In genomic region chr9:32032521-32033185, GRCm38 (mm10) we compare ENCODE assay signal across 8 mouse cellular contexts.
DNase-seq lines count a peak whose midpoint lies in the region; ATAC-seq and TF ChIP-seq lines count a peak whose summit lies in the region.

No protein-coding gene starts in this region.

- no peaks in the 10 kb centered on the region for H3K36me3 ChIP-seq in embryonic facial prominence, embryonic 11.5 days (replicated peaks; ENCODE audit: control insufficient read depth, insufficient read depth, low read depth, low read length)
- H3K36me3 ChIP-seq in heart, adult 2 months (ENCODE audit: control insufficient read depth, insufficient read depth, low read length) = peaks cover 2% of the 10 kb centered on the region; the same call in 1 of the 2 replicates
- H3K36me3 ChIP-seq in liver, embryonic 14.5 days (replicated peaks; ENCODE audit: control insufficient read depth, insufficient read depth, low read depth) = no peaks in the 10 kb centered on the region
- no peaks in the 10 kb centered on the region for H3K36me3 ChIP-seq in neural tube, embryonic 12.5 days

- no peak for TF ChIP-seq POLR2A in heart, adult 2 months (IDR thresholded peaks at IDR 0.05; ENCODE audit: insufficient read depth, low read depth, low read length)

- H3K27me3 ChIP-seq in embryonic facial prominence, embryonic 11.5 days (ENCODE audit: control insufficient read depth, insufficient read depth, low read length) = no peaks in the 10 kb centered on the region
- no peaks in the 10 kb centered on the region for H3K27me3 ChIP-seq in heart, adult 2 months (ENCODE audit: control insufficient read depth, insufficient read depth, low read length)
- H3K27me3 ChIP-seq in liver, embryonic 14.5 days (ENCODE audit: control insufficient read depth, insufficient read depth, low read length) = peaks cover 37% of the 10 kb centered on the region
- H3K27me3 ChIP-seq in neural tube, embryonic 12.5 days (replicated peaks) = no peaks in the 10 kb centered on the region

- H3K9ac ChIP-seq in embryonic facial prominence, embryonic 11.5 days (replicated peaks; ENCODE audit: low read length) = peak overlapping the region; percentile 89
- peak overlapping the region; percentile 91 for H3K9ac ChIP-seq in heart, adult 2 months (ENCODE audit: low read depth, low read length)
- H3K9ac ChIP-seq in liver, embryonic 14.5 days (replicated peaks) = no peak overlapping the region; the same call in 1 of the 2 replicates
- peak overlapping the region; percentile 89 for H3K9ac ChIP-seq in neural tube, embryonic 12.5 days

- no peaks in the 10 kb centered on the region for H3K4me1 ChIP-seq in embryonic facial prominence, embryonic 11.5 days (ENCODE audit: control insufficient read depth, insufficient read depth, low read length)
- peaks cover 8% of the 10 kb centered on the region for H3K4me1 ChIP-seq in heart, adult 2 months (ENCODE audit: control insufficient read depth, insufficient read depth, low read length)
- H3K4me1 ChIP-seq in liver, embryonic 14.5 days (replicated peaks; ENCODE audit: control insufficient read depth in 2 of 2, insufficient read depth in 2 of 2, low read length in 1 of 2) = no peaks in the 10 kb centered on the region
- peaks cover 22% of the 10 kb centered on the region for H3K4me1 ChIP-seq in neural tube, embryonic 12.5 days

- TF ChIP-seq CTCF in heart, adult 2 months (IDR thresholded peaks at IDR 0.05) = no peak
- TF ChIP-seq CTCF in liver, embryonic 14.5 days (IDR thresholded peaks at IDR 0.05; ENCODE audit: low read depth) = no peak

- no peak for TF ChIP-seq EP300 in heart, adult 2 months (IDR thresholded peaks at IDR 0.05; ENCODE audit: insufficient read depth, low read depth, low read length)
- no peak for TF ChIP-seq EP300 in liver, embryonic 14.5 days (IDR thresholded peaks at IDR 0.05; ENCODE audit: low read depth)

- peak overlapping the region; percentile 80 for H3K4me3 ChIP-seq in embryonic facial prominence, embryonic 11.5 days (ENCODE audit: low read depth, low read length)
- peak overlapping the region; percentile 83 for H3K4me3 ChIP-seq in heart, adult 2 months
- H3K4me3 ChIP-seq in liver, embryonic 14.5 days (ENCODE audit: insufficient read depth in 1 of 2, low read depth in 2 of 2, low read length in 2 of 2) = peak overlapping the region; percentile 48 to 51
- peak overlapping the region; percentile 86 for H3K4me3 ChIP-seq in neural tube, embryonic 12.5 days

- H3K27ac ChIP-seq in embryonic facial prominence, embryonic 11.5 days (replicated peaks; ENCODE audit: low read depth, low read length) = peak overlapping the region; percentile 59; the same call in 1 of the 2 replicates
- peak overlapping the region; percentile 69 for H3K27ac ChIP-seq in heart, adult 2 months
- H3K27ac ChIP-seq in liver, embryonic 14.5 days = no peak overlapping the region
- H3K27ac ChIP-seq in neural tube, embryonic 12.5 days = peak overlapping the region; percentile 76; the same call in 1 of the 2 replicates

- peak; percentile 44 for ATAC-seq in embryonic facial prominence, embryonic 11.5 days (replicated peaks; ENCODE audit: insufficient number of reproducible peaks, low FRiP score, low TSS enrichment, low read depth)
- ATAC-seq in liver, embryonic 14.5 days (ENCODE audit: insufficient read depth) = peak; percentile 31; the same call in 1 of the 2 replicates
- ATAC-seq in neural tube, embryonic 12.5 days (ENCODE audit: low FRiP score, low read depth) = peak; percentile 71

- DNase-seq in ovary, postnatal 10 days (ENCODE audit: low spot score) = peak; percentile 38
- no peak for DNase-seq in ovary, adult 18-20 months (ENCODE audit: low spot score)
- DNase-seq in embryonic facial prominence, embryonic 11.5 days (ENCODE audit: low spot score) = peak; percentile 60
- DNase-seq in heart, adult 2 months = peak; percentile 68 to 77
- DNase-seq in kidney, adult 18-20 months = peak; percentile 67
- DNase-seq in liver, embryonic 14.5 days (ENCODE audit: low read depth in 3 of 3, low spot score in 3 of 3) = no peak
- DNase-seq in thymus, postnatal 25 days = peak; percentile 31

- 0% methylated on average over 53 of the region's 94 CpGs for WGBS in embryonic facial prominence, embryonic 11.5 days
- WGBS in heart, adult 2 months = 10% methylated on average over 92 of the region's 94 CpGs
- WGBS in liver, embryonic 14.5 days (ENCODE audit: insufficient replicate concordance) = under 1% methylated on average over 67 of the region's 94 CpGs
- under 1% methylated on average over 73 of the region's 94 CpGs for WGBS in neural tube, embryonic 12.5 days

- H3K4me2 ChIP-seq in embryonic facial prominence, embryonic 11.5 days (ENCODE audit: low read depth, low read length) = peak overlapping the region; percentile 82
- peak overlapping the region; percentile 63 for H3K4me2 ChIP-seq in liver, embryonic 14.5 days (ENCODE audit: low read depth)
- peak overlapping the region; percentile 68 for H3K4me2 ChIP-seq in neural tube, embryonic 12.5 days (replicated peaks)

- H3K79me2 ChIP-seq in heart, adult 2 months (replicated peaks; ENCODE audit: control insufficient read depth, insufficient read depth, low read length) = 0 out of 2 replicates have a peak, but pooled peaks cover 3% of the 10 kb centered on the region

- H3K9me3 ChIP-seq in embryonic facial prominence, embryonic 11.5 days (replicated peaks; ENCODE audit: control insufficient read depth, low read length) = no peaks in the 10 kb centered on the region
- H3K9me3 ChIP-seq in liver, embryonic 14.5 days (ENCODE audit: control insufficient read depth, low read length) = no peaks in the 10 kb centered on the region
- no peaks in the 10 kb centered on the region for H3K9me3 ChIP-seq in neural tube, embryonic 12.5 days

- intact Hi-C loops in heart, adult 2 months (cut with DNase I) = loop anchor here (5.0 kb wide), 1 partner anchor 60 kb away; no protein-coding TSS in a partner anchor

Comparison
In these comparisons a context has a peak if more than half of its experiments do, and no peak if none do; other contexts are left out.
1. DNase-seq: peak in ovary, postnatal 10 days (single experiment), embryonic facial prominence, embryonic 11.5 days (single experiment), heart, adult 2 months (2 of 2), kidney, adult 18-20 months (single experiment) and thymus, postnatal 25 days (single experiment); none in ovary, adult 18-20 months (single experiment) and liver, embryonic 14.5 days (0 of 3).
2. Peak in every context shown above with its lines, with median percentiles within 50 percentile points of each other: ATAC-seq, H3K4me2 ChIP-seq and H3K4me3 ChIP-seq.